In the genomic region with DNA sequence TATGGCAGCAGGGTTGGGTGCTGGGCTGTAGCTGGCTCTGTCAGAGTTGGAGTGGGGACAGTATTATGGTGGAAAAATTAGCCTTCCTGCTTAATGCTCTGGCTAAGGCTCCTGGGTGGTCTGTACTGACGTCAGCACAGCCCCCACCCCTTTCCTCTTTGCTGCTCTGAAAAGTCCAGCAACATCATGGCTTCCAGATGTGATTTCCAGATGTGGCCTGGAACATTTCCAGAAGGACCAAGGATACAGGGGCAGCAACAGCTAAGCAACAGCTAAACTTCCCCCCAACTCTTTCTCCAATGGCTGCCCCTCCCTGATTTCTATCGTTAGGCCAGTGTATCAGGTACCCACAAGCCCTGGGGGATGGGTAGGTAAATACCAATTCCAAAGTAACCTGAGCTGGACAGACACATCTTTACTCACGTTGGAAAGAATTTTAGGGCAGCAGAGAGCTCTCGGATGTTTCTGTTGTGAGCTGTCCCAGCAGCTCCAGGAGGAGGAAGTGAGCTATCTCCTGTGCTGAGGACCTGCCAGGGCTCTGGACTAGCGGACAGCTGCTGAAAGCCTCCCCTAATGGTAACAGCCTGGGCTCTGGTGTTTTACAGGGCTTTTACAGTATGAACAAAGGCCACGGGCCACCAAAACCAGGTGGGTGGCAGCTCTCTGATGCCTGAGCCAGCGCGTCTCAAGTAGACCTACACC, we compare ENCODE assay signal across 10 mouse cellular contexts. TPM values are rescaled to one million over a fixed set of nuclear protein-coding genes. Genes with fewer than 3 reads are reported as not detected.
A peak's percentile ranks its signal among the peaks of the same experiment; 100 is the strongest.
DNase-seq lines count a peak whose midpoint lies in the region; ATAC-seq and TF ChIP-seq lines count a peak whose summit lies in the region.
"Had no signal": no experiment of that assay in that cellular context is flagged by ENCODE, and none has a peak within 500 bp of the region (broad histone marks: within the 10 kb centered on the region; RNA-seq: fewer than 3 reads in every experiment).

No protein-coding gene starts in this region.

- no peak for ATAC-seq in midbrain, embryonic 11.5 days (ENCODE audit: low FRiP score)
- no peak for ATAC-seq in midbrain, embryonic 14.5 days (ENCODE audit: low FRiP score, low TSS enrichment)
- peak; percentile 46; the same call in 1 of the 2 replicates for ATAC-seq in stomach, postnatal 0 days (ENCODE audit: low FRiP score, low TSS enrichment)
- ATAC-seq: Patski had no signal

- TF ChIP-seq EP300 in stomach, postnatal 0 days (optimal IDR thresholded peaks at IDR 0.05): no peak

- no peak overlapping the region for H3K4me3 ChIP-seq in midbrain, embryonic 11.5 days (ENCODE audit: low read depth, low read length)
- no peak overlapping the region for H3K4me3 ChIP-seq in midbrain, embryonic 14.5 days (replicated peaks; ENCODE audit: low read depth, low read length)
- no peak overlapping the region for H3K4me3 ChIP-seq in stomach, postnatal 0 days (ENCODE audit: low read depth, low read length)

- no peak overlapping the region for H3K9ac ChIP-seq in midbrain, embryonic 11.5 days (ENCODE audit: low read length)
- H3K9ac ChIP-seq in midbrain, embryonic 14.5 days (replicated peaks; ENCODE audit: low read length): no peak overlapping the region
- no peak overlapping the region for H3K9ac ChIP-seq in stomach, postnatal 0 days (ENCODE audit: low read length)

- peak; percentile 81 for DNase-seq in midbrain, embryonic 11.5 days (ENCODE audit: low spot score, missing footprints)
- no peak for DNase-seq in midbrain, embryonic 14.5 days
- DNase-seq in gastrocnemius, adult 18-20 months (ENCODE audit: low spot score): peak; percentile 51
- peak; percentile 39 for DNase-seq in heart, postnatal 25 days (ENCODE audit: low spot score)
- DNase-seq in stomach, postnatal 0 days (ENCODE audit: low spot score): no peak
- DNase-seq in c-Kit-positive CD71-positive TER-119-positive erythroid progenitor cells, embryonic 14.5 days (ENCODE audit: low spot score): no peak
- DNase-seq in testis, postnatal 10 days (ENCODE audit: low spot score): no peak
- DNase-seq in lung, postnatal 4 days: no peak
- DNase-seq: kidney, postnatal 36 days had no signal

- peaks cover 2% of the 10 kb centered on the region; the same call in 1 of the 2 replicates for H3K27me3 ChIP-seq in midbrain, embryonic 11.5 days (ENCODE audit: control insufficient read depth, insufficient read depth, low read length)
- H3K27me3 ChIP-seq in midbrain, embryonic 14.5 days (ENCODE audit: control insufficient read depth, insufficient read depth, low read length): no peaks in the 10 kb centered on the region
- no peaks in the 10 kb centered on the region for H3K27me3 ChIP-seq in stomach, postnatal 0 days (ENCODE audit: control insufficient read depth, insufficient read depth, low read length)
- H3K27me3 ChIP-seq: Patski had no signal

- H3K4me2 ChIP-seq in midbrain, embryonic 11.5 days: no peak overlapping the region
- H3K4me2 ChIP-seq in midbrain, embryonic 14.5 days (ENCODE audit: low read length): no peak overlapping the region
- no peak overlapping the region for H3K4me2 ChIP-seq in stomach, postnatal 0 days (replicated peaks; ENCODE audit: low read depth)

- no peak for TF ChIP-seq CTCF in stomach, postnatal 0 days (IDR thresholded peaks at IDR 0.05; ENCODE audit: low read depth)

- 77% methylated on average over 8 of the region's 8 CpGs for WGBS in midbrain, embryonic 11.5 days
- 76% methylated on average over 8 of the region's 8 CpGs for WGBS in midbrain, embryonic 14.5 days
- 29% methylated on average over 8 of the region's 8 CpGs for WGBS in stomach, postnatal 0 days

- H3K4me1 ChIP-seq in midbrain, embryonic 11.5 days (ENCODE audit: control insufficient read depth, insufficient read depth, low read length): no peaks in the 10 kb centered on the region
- no peaks in the 10 kb centered on the region for H3K4me1 ChIP-seq in midbrain, embryonic 14.5 days (ENCODE audit: control insufficient read depth, insufficient read depth, low read length)
- no peaks in the 10 kb centered on the region for H3K4me1 ChIP-seq in stomach, postnatal 0 days (replicated peaks; ENCODE audit: control insufficient read depth, insufficient read depth)

- H3K9me3 ChIP-seq in midbrain, embryonic 11.5 days (ENCODE audit: control insufficient read depth, low read length): no peaks in the 10 kb centered on the region
- no peaks in the 10 kb centered on the region for H3K9me3 ChIP-seq in midbrain, embryonic 14.5 days (ENCODE audit: control insufficient read depth, low read length)
- H3K9me3 ChIP-seq in stomach, postnatal 0 days (ENCODE audit: control insufficient read depth, low read length): no peaks in the 10 kb centered on the region

- no peak overlapping the region for H3K27ac ChIP-seq in midbrain, embryonic 11.5 days (ENCODE audit: low read depth, low read length)
- no peak overlapping the region for H3K27ac ChIP-seq in midbrain, embryonic 14.5 days (replicated peaks; ENCODE audit: low read depth, low read length)
- H3K27ac ChIP-seq in stomach, postnatal 0 days (replicated peaks): 0 out of 2 replicates have a peak overlapping the region, but pooled peaks have one; percentile 45

- intact Hi-C loops in heart, postnatal 25 days (cut with DNase I): loop anchor here (5.0 kb wide), 1 partner anchor 45 kb away; no protein-coding TSS in a partner anchor

- H3K36me3 ChIP-seq in midbrain, embryonic 11.5 days (ENCODE audit: control insufficient read depth, insufficient read depth, low read length): no peaks in the 10 kb centered on the region
- no peaks in the 10 kb centered on the region for H3K36me3 ChIP-seq in midbrain, embryonic 14.5 days (ENCODE audit: control insufficient read depth, insufficient read depth, low read length)
- H3K36me3 ChIP-seq in stomach, postnatal 0 days (ENCODE audit: control insufficient read depth, insufficient read depth, low read length): no peaks in the 10 kb centered on the region

RNA-seq across cellular contexts. Expression of a gene that starts 49.3 kb away (rescaled TPM):
- polyA plus RNA-seq in midbrain, embryonic 11.5 days (2014; fragmentation: Nextera tagmentation; extraction: Ambion mirVana): 8.5 and 9.2 TPM in 2 replicates
- 19.6 and 21.2 TPM in 2 replicates for polyA plus RNA-seq in midbrain, embryonic 14.5 days (2014; fragmentation: Nextera tagmentation; extraction: Ambion mirVana)
- total RNA-seq in gastrocnemius, adult 18-20 months (2021): 1 to 10 TPM; 1.6 to 1.9 TPM
- total RNA-seq in heart, postnatal 25 days (2021): 1 to 10 TPM; 3.6 to 3.9 TPM
- polyA plus RNA-seq in stomach, postnatal 0 days (2015; fragmentation: Nextera tagmentation; extraction: Ambion mirVana): 1.2 and 1.3 TPM in 2 replicates

Comparison
In these comparisons a context has a peak if more than half of its experiments do, and no peak if none do; other contexts are left out.
1. DNase-seq: peak in midbrain, embryonic 11.5 days (single experiment), gastrocnemius, adult 18-20 months (single experiment) and heart, postnatal 25 days (single experiment); none in midbrain, embryonic 14.5 days (single experiment), stomach, postnatal 0 days (single experiment), c-Kit-positive CD71-positive TER-119-positive erythroid progenitor cells, embryonic 14.5 days (single experiment), testis, postnatal 10 days (single experiment) and lung, postnatal 4 days (0 of 2).